Mouse (Mus musculus): ENCODE measurements around the gene Gm20388.

The Gm20388 gene

GRCm38 (mm10) chr8:120510863-120511457 is 600.3 kb downstream of the Gm20388 start:
- DNase-seq (ENCODE audit: low spot score), result no peak

GRCm38 (mm10) chr8:120511737-120512136 is 601.1 kb downstream of the Gm20388 start:
- no peak for DNase-seq (ENCODE audit: low spot score)

DNA sequence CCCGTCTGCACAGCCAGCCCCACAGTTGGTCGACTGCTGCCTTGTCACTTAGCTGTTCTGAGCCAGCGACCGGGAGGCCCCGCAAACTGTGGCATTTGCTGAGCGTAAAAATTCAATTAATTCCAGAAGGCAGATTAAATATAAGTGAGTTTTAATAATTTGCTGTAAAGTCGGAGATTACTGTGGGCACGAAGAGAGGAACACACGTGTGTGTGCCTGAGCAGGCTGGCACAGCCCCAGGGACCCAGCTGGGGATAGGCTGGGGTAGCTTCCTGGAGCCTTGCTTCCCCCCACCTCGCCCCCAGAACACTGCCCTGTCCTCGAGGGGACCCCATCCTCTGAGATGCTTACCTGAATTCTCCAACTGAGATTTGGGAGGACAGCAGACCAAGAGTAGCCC is 601.7 kb downstream of the Gm20388 start:
- no peak for DNase-seq (ENCODE audit: low spot score)

DNA sequence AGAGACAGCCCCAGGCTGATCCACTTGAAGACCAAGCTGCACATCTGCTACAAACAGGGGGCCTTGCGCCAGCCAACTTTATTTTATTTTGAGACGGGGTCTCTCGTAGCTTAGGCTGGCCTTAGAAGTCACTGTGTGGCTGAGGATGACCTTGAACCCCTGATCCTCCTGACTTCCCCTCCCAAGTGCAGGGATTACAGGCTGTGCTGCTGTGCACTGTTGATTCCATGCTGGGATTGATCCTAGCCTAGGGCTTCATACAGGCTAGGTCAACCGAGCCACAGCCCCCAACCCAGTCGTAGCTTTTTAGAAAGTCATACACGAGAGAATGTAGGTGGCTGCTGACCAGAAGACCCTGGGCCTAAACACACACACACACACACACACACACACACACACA is 602.5 kb downstream of the Gm20388 start:
- no peak for DNase-seq (ENCODE audit: low spot score)

GRCm38 (mm10) chr8:120513638-120514461 is 603.2 kb downstream of the Gm20388 start:
- no peak for DNase-seq (ENCODE audit: low spot score)

- DNase-seq (ENCODE audit: low spot score), result no peak
Measured at GRCm38 (mm10) chr8:120515214-120515613, 604.6 kb downstream of the Gm20388 start.

DNA sequence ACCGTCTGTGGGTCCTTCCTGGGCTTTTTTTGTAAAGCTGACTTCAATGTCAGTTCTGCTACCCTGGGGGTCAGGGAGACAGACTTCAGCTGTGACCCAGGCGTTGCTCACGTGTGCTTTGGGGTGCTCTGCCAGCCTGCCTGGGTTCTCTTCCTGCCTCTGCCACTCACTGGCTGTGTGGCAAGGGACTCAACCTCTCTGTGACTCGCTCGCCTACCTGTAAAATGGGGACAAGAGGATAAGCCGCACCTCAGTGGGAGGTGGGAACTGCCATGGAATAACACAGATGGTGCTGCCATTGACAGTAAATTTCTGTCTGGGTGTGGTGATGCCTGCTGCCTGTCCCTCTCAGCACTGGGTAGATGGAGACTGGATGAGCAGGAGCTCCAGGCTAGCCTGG is 605.0 kb downstream of the Gm20388 start:
- DNase-seq (ENCODE audit: low spot score), result no peak

- DNase-seq (ENCODE audit: low spot score), result no peak
Measured at GRCm38 (mm10) chr8:120516182-120516755, 605.6 kb downstream of the Gm20388 start.

DNA sequence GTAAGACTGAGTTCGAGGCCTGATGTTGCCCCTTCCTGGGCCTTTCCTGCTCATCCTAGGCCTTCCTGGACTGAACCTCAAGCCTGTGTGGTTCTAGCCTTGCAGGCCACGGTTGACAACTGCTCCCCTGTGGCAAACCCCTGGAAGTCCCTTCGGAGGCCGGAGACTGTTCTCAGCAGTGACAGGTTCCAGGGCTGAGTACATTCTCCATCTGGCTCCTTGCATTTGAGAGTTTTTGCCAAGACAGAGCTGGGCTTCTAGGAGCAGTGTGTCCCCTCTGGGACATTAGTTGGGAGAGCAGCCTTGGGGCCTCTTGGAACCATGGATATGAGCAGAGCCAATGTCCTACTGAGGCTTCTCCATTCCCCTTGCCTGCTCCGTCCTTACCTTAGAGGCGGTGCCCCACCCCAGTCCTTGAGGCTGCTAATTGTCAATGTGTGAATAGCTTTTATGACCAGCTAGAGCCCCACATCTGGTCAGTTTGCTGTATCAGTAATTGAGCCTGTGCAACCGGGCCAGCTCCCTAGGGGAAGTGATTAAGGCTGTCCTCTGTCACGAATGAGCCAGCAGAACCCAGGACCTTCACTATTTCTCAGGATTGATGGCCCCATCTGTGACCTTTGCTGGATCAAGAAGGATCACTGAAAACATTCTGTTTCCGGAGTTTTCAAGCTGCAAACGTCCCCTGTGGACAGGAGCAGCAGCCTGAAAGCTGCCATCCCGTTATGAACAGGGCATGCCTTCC is 607.2 kb downstream of the Gm20388 start:
- DNase-seq (ENCODE audit: low spot score), result no peak

- no peak for DNase-seq (ENCODE audit: low spot score)
Measured at GRCm38 (mm10) chr8:120518736-120519534, 608.3 kb downstream of the Gm20388 start.

DNA sequence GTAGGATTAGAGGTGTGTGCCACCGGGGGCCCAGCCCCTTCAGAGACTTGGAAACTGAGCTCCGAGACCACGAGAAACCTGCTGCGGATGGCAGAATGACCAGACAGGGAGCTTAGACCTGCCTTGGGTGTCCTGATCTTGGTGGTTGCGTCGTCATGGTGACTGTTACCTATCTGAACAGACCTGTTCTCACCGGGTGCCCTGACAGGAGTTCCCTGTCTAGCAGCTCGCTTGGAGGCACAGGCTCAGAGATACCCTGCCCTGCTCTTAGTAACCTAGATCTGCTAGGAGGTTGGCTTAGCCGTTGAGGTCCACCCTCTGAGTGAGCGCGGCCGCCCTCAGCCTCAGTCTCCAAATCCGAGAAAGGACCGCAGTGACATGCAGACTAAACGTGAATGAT is 609.6 kb downstream of the Gm20388 start:
- DNase-seq (ENCODE audit: low spot score), result no peak

- DNase-seq (ENCODE audit: low spot score), result no peak
Measured at GRCm38 (mm10) chr8:120520707-120521590, 610.3 kb downstream of the Gm20388 start.

DNA sequence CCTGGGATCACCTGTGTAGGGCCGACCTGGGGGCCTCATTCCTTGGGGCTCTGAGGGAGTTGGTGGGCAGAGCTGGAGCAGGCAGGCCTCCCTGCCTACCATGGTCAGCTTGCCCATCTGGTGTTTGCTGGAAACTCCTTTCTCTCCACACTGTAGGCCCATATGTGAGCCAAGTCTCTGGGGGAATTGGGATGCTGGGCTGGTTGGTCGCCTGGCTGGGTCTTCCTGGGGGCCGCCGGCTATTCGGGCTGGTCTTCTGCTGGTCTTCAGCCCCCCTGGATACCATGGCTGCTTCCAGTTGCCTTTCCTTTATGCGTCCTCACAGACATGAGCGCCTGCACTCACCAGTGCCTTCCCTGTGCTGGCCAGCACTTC is 610.9 kb downstream of the Gm20388 start:
- no peak for DNase-seq (ENCODE audit: low spot score)

DNA sequence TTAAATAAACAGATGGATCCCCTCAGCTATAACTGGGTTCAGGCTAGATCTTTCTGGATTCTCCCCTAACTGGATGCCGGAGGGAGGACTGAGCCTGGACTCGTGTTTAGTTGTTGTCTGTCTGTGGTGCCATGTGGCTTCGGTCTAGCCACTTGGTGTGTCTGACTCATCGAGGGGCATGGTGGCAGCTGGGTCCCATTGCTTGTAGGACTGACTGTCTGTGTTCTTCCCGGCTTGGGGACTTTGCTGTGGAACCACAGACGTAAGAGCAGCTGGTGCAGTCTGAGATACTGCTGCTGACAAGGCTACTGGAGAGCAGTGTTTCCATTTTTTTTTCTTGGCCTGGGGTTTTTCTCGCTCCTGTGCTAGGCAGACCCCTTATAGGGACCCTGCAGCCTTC is 613.0 kb downstream of the Gm20388 start:
- DNase-seq (ENCODE audit: low spot score), result no peak

GRCm38 (mm10) chr8:120525135-120525534 is 614.5 kb downstream of the Gm20388 start:
- no peak for DNase-seq (ENCODE audit: low spot score)

DNA sequence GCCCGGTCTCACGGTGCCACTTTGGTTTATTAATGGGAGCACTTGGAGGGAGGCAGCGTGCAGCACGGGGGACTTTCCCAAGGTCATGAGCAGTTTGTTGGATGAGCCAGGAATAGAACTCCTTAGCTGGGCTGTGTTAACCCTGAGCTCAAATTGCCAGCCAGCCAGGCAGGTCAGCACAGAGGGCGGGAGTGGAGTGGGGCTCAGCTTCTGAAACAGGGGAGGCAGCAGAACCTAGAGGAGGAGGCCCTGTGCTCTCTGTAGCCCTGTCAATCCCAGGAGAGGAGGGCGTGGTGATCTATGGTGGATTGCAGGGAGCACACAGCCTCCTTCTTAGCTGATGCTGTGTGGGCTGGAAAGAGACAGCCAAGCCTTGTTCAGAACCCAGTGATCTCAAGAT is 615.2 kb downstream of the Gm20388 start:
- no peak for DNase-seq (ENCODE audit: low spot score)

DNA sequence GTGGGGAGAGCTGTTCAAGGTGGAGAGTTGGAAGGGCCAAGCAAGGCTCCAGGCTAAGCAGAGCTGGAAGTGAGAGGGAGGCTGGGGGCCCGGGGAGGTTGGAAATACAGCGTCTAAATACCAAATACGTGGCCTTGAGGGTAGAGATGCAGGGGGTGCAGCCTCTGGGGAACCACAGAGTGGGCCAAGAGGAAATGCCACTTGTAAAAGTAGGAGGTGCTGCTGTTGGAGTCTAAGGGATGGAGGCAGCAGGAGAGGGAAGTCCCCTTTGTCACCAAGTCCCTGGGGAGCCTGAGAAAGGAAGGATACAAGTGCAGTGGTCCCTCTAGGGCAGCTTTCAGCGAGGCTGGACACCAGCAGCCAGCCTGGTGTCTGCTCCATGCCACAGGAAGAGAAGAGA is 615.9 kb downstream of the Gm20388 start:
- no peak for DNase-seq (ENCODE audit: low spot score)

- DNase-seq (ENCODE audit: low spot score), result no peak
Measured at GRCm38 (mm10) chr8:120528332-120528731, 617.7 kb downstream of the Gm20388 start.

- DNase-seq (ENCODE audit: low spot score), result no peak
Measured at GRCm38 (mm10) chr8:120529226-120529625, 618.6 kb downstream of the Gm20388 start.

GRCm38 (mm10) chr8:120530954-120531656 is 620.5 kb downstream of the Gm20388 start:
- DNase-seq (ENCODE audit: low spot score), result no peak

All from urinary bladder, postnatal 25 days (tissue).